Mouse (Mus musculus): ENCODE data around the gene Mtor. TPM values are rescaled to one million over a fixed set of nuclear protein-coding genes. Genes with fewer than 3 reads are reported as not detected.
A peak's percentile ranks its signal among the peaks of the same experiment; 100 is the strongest.

Gene Mtor
- total RNA-seq, 2 experiments from 2014 or later: 88.9 to 90.7 TPM

- DNase-seq (ENCODE audit: low spot score in 2 of 2): peak in 1 of 2 experiments; percentile 34
Measured at GRCm38 (mm10) chr4:148590421-148591170, 142.2 kb downstream of the Mtor start.

DNA sequence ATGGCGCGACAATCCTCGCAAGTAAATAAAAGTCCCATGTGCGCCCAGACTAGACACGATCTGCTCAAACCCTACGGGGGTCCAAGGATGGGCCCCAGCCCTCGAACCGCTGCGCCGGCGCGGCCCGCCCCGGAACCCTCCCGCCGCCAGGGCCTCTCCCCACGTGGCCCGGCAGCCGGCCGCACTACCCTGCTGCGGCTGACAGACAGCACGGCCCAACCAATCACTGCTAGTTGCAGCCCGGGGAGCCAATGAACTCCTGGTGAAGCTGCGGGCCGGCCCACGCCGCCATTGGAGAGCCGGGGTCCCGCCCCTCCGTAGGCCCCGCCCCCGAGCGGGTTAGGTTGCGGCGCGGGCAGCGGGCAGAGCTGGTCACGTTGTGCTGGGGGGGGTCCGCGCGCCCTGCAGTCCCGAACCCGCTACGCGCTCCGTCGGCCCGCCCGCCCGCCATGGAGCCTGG lies 142.8 kb downstream of the Mtor start, which contains the start of gene Srm:
Srm (plus strand) TSS at position 333 of the 460 bp plus-strand sequence.
- peak; percentile 96 to 98 for DNase-seq (ENCODE audit: low spot score in 2 of 2)

DNA sequence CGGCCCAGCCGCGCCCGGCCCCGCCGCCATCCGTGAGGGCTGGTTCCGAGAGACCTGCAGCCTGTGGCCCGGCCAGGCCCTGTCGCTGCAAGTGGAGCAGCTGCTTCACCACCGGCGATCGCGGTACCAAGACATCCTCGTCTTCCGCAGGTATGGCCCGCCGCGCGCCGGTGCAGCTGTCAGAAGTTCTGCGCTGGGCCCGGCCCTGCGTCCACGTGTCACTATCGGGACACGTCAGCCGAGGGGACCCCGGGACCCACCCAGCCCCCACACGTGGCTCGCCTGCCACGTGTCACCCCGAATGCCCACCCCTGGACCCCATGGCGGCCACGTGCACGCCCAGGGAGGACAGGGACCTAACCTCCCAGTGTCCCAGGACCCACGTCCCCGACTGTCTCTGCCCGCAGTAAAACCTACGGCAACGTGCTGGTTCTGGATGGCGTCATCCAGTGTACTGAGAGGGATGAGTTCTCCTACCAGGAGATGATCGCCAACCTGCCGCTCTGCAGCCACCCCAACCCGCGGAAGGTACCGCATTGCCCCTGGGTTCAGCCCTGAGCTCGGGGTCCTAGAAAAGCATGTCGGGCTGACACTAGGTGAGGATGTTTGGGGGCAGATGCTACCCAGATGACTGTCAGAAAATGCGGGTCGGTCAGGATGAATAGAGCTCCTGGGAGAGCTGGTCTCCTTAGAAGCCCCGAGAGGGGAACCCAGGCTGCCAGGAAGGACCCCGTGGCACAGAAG lies 143.4 kb downstream of the Mtor start:
- DNase-seq (ENCODE audit: low spot score in 2 of 2): no peak

DNA sequence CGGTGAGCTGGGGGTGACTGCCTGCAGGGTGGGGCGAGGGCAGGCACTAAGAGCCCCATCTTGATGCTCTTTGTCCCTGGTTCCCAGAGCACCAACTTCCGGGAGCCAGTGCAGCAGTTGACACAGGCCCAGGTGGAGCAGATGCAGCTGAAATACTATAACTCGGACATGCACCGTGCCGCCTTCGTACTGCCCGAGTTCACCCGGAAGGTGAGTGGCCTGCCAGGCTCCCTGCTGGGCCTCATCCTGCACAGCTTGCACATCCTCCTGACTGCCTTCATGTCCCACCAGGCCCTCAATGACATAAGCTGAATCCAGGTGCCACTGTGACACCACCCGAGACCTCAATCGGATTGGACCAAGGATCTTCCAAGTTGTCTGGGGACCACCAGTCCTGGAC lies 145.6 kb downstream of the Mtor start:
- no peak for DNase-seq (ENCODE audit: low spot score in 2 of 2)

GRCm38 (mm10) chr4:148595916-148596315 lies 147.5 kb downstream of the Mtor start:
- no peak for DNase-seq (ENCODE audit: low spot score in 2 of 2)

DNA sequence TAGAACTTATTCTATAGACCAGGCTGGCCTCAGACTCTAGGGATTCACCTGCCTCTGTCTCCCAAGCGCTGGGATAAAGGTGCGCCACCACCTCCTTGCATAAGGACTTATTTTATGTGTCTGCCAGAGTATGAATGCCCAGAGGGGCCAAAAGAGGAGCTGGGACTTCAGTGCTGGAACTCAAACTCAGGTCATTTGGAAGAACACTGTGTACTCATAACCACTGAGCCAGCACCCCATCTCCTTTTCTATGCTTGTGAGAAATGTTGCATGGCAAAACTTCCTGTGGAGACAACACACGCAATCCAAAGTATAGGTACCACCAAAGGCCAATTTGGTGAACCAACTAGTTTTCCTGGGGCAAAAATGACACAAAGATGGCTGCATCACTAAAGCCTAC lies 148.3 kb downstream of the Mtor start:
- no peak for DNase-seq (ENCODE audit: low spot score in 2 of 2)

DNA sequence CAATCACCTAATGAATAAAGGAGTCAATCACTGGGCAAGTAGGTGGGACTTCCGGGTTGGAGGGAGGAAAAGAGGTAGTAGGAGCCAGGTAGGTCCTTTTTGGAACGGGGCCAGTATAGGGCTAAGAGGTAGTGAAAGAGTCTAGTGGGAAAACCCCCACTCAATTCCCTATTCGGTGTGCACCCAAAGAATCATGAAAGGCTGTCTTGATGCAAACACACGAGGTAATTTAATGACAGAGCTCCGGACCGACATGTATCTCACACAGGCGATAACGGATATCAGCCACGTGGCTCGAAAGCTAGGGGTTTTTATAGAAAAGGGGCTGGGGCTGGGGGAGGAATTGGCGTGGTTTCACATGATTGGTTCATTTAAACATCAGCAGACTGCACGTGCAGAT lies 150.4 kb downstream of the Mtor start:
- DNase-seq (ENCODE audit: low spot score in 2 of 2): no peak

DNA sequence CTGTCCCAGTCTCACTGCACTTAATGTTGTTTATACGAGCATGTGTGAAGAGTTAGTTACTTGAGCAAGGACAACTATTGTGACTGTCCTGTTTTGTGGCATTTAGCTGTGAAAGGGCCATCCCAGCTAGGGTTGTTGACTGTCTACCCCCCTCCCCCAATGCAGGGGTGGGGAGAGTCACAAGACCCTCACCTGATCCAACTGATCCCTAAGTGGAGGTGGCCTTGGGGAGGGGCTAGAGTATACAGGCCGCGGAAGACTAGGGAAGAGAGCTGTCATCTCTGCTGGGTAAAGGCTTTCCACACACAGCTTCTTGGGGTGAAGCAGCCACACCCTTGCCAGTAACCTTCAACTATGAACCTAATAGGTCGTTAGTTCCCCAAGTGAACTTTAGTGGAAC lies 151.9 kb downstream of the Mtor start:
- no peak for DNase-seq (ENCODE audit: low spot score in 2 of 2)

DNA sequence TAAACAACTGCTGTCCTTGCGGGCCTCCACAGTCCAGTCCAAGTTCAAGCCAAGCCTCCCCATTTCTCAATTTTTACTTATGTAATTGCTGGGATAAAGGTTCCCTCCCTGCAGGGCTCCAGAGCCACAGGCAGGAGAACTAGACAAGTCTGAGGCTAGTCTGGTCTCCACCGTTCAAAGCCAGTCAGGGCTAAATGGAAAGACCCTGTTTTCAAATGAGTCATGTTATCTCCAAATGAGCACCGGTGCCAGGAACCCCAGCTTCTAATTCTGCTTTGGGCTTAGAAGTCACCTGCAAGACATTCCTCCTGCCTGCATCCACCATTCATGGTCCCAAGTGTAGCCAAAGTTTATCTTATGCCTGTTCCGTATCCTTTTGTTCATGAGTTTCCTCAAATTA lies 153.5 kb downstream of the Mtor start:
- no peak for DNase-seq (ENCODE audit: low spot score in 2 of 2)

DNA sequence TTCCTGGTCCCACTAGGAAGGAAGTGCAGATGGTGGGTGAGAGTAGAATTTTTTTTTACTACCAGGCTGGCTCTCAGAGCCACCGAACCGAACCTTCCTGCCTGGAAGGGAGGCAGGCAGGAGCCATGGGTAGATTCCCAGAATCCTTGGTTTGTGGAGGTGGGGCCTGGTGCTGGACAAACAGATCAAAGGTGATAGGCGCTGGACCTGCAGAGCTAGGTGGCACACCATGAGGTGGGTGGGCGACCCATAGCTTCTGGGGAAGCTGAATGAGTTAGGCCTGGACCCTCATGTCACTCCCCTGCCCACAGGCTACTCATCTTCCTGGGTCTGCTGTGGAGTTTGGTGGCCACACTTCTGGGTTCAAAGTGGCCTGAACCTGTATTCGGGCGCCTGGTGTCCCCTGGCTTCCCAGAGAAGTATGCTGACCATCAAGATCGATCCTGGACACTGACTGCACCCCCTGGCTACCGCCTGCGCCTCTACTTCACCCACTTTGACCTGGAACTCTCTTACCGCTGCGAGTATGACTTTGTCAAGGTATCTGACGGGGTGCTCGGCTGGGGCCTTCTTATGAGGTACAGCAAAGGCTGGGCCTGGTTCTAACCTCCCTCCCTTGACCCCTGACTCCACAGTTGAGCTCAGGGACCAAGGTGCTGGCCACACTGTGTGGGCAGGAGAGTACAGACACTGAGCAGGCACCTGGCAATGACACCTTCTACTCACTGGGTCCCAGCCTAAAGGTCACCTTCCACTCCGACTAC lies 154.1 kb downstream of the Mtor start, which contains the start of gene Masp2:
Masp2 (plus strand) TSS at position 198 of the 764 bp plus-strand sequence.
- no peak for DNase-seq (ENCODE audit: low spot score in 2 of 2)

GRCm38 (mm10) chr4:148603376-148604139 lies 155.1 kb downstream of the Mtor start:
- DNase-seq (ENCODE audit: low spot score in 2 of 2): no peak

- DNase-seq (ENCODE audit: low spot score in 2 of 2): peak; percentile 78 to 80
Measured at GRCm38 (mm10) chr4:148604141-148604540, 155.7 kb downstream of the Mtor start.

- peak in 1 of 2 experiments; percentile 68 for DNase-seq (ENCODE audit: low spot score in 2 of 2)
Measured at GRCm38 (mm10) chr4:148604541-148605165, 156.2 kb downstream of the Mtor start.

Other genes starting within 250 kb of the Mtor start
- gene Disp3, start 160.6 kb upstream of the Mtor start, total RNA-seq (2021): 10 to 100 TPM; 34.2 to 37.7 TPM
- 1 to 10 TPM; 7.5 to 8.5 TPM for gene Ubiad1, start 3.8 kb upstream of the Mtor start, total RNA-seq (2021)
- under 1 TPM; 0.27 to 0.36 TPM for gene Angptl7, start 51.8 kb downstream of the Mtor start, total RNA-seq (2021)
- 10 to 100 TPM; 47.7 to 51.5 TPM for gene Exosc10, start 109.8 kb downstream of the Mtor start, total RNA-seq (2021)
- gene Srm, start 142.9 kb downstream of the Mtor start, total RNA-seq (2021): 10 to 100 TPM; 70.4 to 71.7 TPM
- 1 to 10 TPM; 3.4 to 3.9 TPM for gene Masp2, start 153.9 kb downstream of the Mtor start, total RNA-seq (2021)
- gene Tardbp, start 178.4 kb downstream of the Mtor start, total RNA-seq (2021): 100 to 1,000 TPM; 195 to 227 TPM
- gene Gm572, start 194.7 kb downstream of the Mtor start, total RNA-seq (2021): not detected

Measured in layer of hippocampus, adult 18-20 months (tissue).